Mouse (Mus musculus): ENCODE measurements around the gene Vegfa. TPM values are rescaled to one million over a fixed set of nuclear protein-coding genes. Genes with fewer than 3 reads are reported as not detected.

Vegfa gene
- 4.7 and 9.1 TPM in 2 replicates for polyA plus RNA-seq (2012; ENCODE audit: low replicate concordance)

DNA sequence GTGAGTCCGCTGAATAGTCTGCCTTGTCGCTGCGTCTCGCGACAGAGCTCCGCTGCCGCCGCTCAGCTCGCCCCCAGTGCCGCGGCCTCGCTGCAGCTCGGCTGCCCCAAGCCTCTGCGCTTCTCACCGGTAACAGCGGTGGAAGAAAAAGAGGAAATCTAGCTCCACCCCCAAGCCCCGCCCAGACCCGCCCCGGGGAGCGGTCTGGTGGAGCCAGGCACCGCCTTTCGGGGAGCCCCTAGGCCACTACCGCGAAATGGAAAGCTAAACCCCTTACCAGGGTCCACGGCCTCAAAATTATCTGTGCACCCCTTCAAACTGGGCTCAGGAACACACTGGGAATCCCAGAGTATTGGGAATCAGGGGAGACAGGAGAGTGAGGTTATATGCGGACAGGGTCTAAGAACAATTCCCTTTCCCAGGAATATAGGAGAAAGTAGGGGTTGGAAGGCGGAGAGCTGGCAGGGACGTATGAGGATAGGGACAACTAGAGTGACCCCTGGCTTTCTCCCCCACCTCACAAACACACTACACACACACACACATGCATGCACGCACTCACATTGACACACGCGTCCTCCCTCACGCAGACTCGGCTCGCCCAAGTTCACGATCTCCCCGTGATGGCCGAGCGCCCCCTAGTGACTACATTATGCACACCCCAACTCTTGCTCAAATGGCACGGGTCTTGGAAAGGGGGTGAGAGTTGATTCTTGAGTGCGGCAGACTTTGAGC, at the start of gene Vegfa:
Vegfa (minus strand) TSS at position 113 of the 735 bp plus-strand sequence.

Other genes starting within 250 kb of the Vegfa start
- 38.3 and 76.8 TPM in 2 replicates for gene Mrps18a, start 78.6 kb upstream of the Vegfa start, polyA plus RNA-seq (2012; ENCODE audit: low replicate concordance)
- gene Rsph9, start 111.8 kb upstream of the Vegfa start, polyA plus RNA-seq (2012; ENCODE audit: low replicate concordance), result 0.75 TPM in 1 of 2 replicates, not detected in the other
- 3.1 and 13.1 TPM in 2 replicates for gene Mad2l1bp, start 121.2 kb upstream of the Vegfa start, polyA plus RNA-seq (2012; ENCODE audit: low replicate concordance)
- 115 and 348 TPM in 2 replicates for gene Gtpbp2, start 128.7 kb upstream of the Vegfa start, polyA plus RNA-seq (2012; ENCODE audit: low replicate concordance)
- 0.76 and 1.9 TPM in 2 replicates for gene Polh, start 170.3 kb upstream of the Vegfa start, polyA plus RNA-seq (2012; ENCODE audit: low replicate concordance)
- gene Xpo5, start 170.4 kb upstream of the Vegfa start, polyA plus RNA-seq (2012; ENCODE audit: low replicate concordance), result 5.3 and 8.5 TPM in 2 replicates
- 5.7 and 13.6 TPM in 2 replicates for gene Polr1c, start 215.7 kb upstream of the Vegfa start, polyA plus RNA-seq (2012; ENCODE audit: low replicate concordance)
- 192 and 236 TPM in 2 replicates for gene Yipf3, start 215.7 kb upstream of the Vegfa start, polyA plus RNA-seq (2012; ENCODE audit: low replicate concordance)
- gene Lrrc73, start 221.2 kb upstream of the Vegfa start, polyA plus RNA-seq (2012; ENCODE audit: low replicate concordance), result 0.84 and 1.2 TPM in 2 replicates